ENCODE assay signal across 8 mouse cellular contexts in genomic region chr3:90247630-90247959, GRCm38 (mm10). TPM values are rescaled to one million over a fixed set of nuclear protein-coding genes. Genes with fewer than 3 reads are reported as not detected.
A peak's percentile ranks its signal among the peaks of the same experiment; 100 is the strongest.
DNase-seq lines count a peak whose midpoint lies in the region; ATAC-seq and TF ChIP-seq lines count a peak whose summit lies in the region.

No protein-coding gene starts in this region.

- no peak for TF ChIP-seq CTCF in lung, adult 2 months (IDR thresholded peaks at IDR 0.05; ENCODE audit: insufficient read depth, low read length)

- peaks cover 6% of the 10 kb centered on the region for H3K4me1 ChIP-seq in lung, adult 2 months (ENCODE audit: control insufficient read depth, insufficient read depth, low read length)
- no peaks in the 10 kb centered on the region for H3K4me1 ChIP-seq in embryonic facial prominence, embryonic 11.5 days (ENCODE audit: control insufficient read depth, insufficient read depth, low read length)

- no peaks in the 10 kb centered on the region for H3K27me3 ChIP-seq in embryonic facial prominence, embryonic 11.5 days (ENCODE audit: control insufficient read depth, insufficient read depth, low read length)
- H3K27me3 ChIP-seq in myocyte (ENCODE audit: control insufficient read depth, insufficient read depth, insufficient read length) = no peaks in the 10 kb centered on the region

- no peak for DNase-seq in lung, adult 2 months
- no peak for DNase-seq in lung, postnatal 36 days
- DNase-seq in embryonic facial prominence, embryonic 11.5 days (ENCODE audit: low spot score) = no peak
- DNase-seq in gastrocnemius, postnatal 14 days = no peak
- no peak for DNase-seq in cerebellum, adult 9-10 months
- DNase-seq in thymus, postnatal 4 days = no peak

- H3K27ac ChIP-seq in embryonic facial prominence, embryonic 11.5 days (replicated peaks; ENCODE audit: low read depth, low read length) = peak overlapping the region; percentile 53

- no peaks in the 10 kb centered on the region for H3K36me3 ChIP-seq in embryonic facial prominence, embryonic 11.5 days (replicated peaks; ENCODE audit: control insufficient read depth, insufficient read depth, low read depth, low read length)
- peaks cover 9% of the 10 kb centered on the region for H3K36me3 ChIP-seq in myocyte (ENCODE audit: control insufficient read depth, insufficient read depth)

- intact Hi-C loops in gastrocnemius, postnatal 14 days (cut with DNase I; ENCODE audit: low total_unique reads) = no loop called here

- peak overlapping the region; percentile 7 for H3ac ChIP-seq in myocyte (ENCODE audit: control insufficient read depth, insufficient read length)

- H3K79me2 ChIP-seq in myocyte (ENCODE audit: control insufficient read depth, insufficient read depth) = peaks cover 13% of the 10 kb centered on the region

- TF ChIP-seq POLR2A in lung, adult 2 months (IDR thresholded peaks at IDR 0.05; ENCODE audit: borderline replicate concordance, extremely low read depth, low read depth, low read length) = no peak
- no peak for TF ChIP-seq POLR2A in myocyte (IDR thresholded peaks at IDR 0.05; ENCODE audit: insufficient read length, low read depth)

- no peak; the same call in 1 of the 2 replicates for ATAC-seq in embryonic facial prominence, embryonic 11.5 days (replicated peaks; ENCODE audit: insufficient number of reproducible peaks, low FRiP score, low TSS enrichment, low read depth)
- ATAC-seq in inflammation-experienced regulatory T-cells, adult 6 months = peak; percentile 24

- H3K9me3 ChIP-seq in embryonic facial prominence, embryonic 11.5 days (replicated peaks; ENCODE audit: control insufficient read depth, low read length) = no peaks in the 10 kb centered on the region

- H3K4me2 ChIP-seq in embryonic facial prominence, embryonic 11.5 days (ENCODE audit: low read depth, low read length) = peak overlapping the region; percentile 48
- H3K4me2 ChIP-seq in myocyte (ENCODE audit: low read depth) = peak overlapping the region; percentile 79

- H3K4me3 ChIP-seq in lung, adult 2 months (replicated peaks; ENCODE audit: extremely low read depth, low read depth, low read length) = peak overlapping the region; percentile 72
- peak overlapping the region; percentile 5; the same call in 1 of the 2 replicates for H3K4me3 ChIP-seq in embryonic facial prominence, embryonic 11.5 days (ENCODE audit: low read depth, low read length)
- peak overlapping the region; percentile 85 for H3K4me3 ChIP-seq in myocyte

- H3K9ac ChIP-seq in embryonic facial prominence, embryonic 11.5 days (replicated peaks; ENCODE audit: low read length) = peak overlapping the region; percentile 46

- WGBS in lung, adult 2 months = 3% methylated on average over 3 of the region's 3 CpGs
- 0% methylated on average over 3 of the region's 3 CpGs for WGBS in embryonic facial prominence, embryonic 11.5 days

TF ChIP-seq in myocyte, 11 proteins besides CTCF, POLR2A, EP300 and RAD21:
- TF ChIP-seq CEBPB (IDR thresholded peaks at IDR 0.05; ENCODE audit: insufficient read depth, poor library complexity, severe bottlenecking) (no peak), MYOG (IDR thresholded peaks at IDR 0.05; ENCODE audit: control insufficient read depth in 1 of 3, insufficient read depth in 1 of 3, insufficient read length in 2 of 3, low read depth in 2 of 3) (no peak), POLR2AphosphoS2 (IDR thresholded peaks at IDR 0.05; ENCODE audit: insufficient read length, low read depth) (no peak), TCF3 (IDR thresholded peaks at IDR 0.05; ENCODE audit: insufficient read length, low read depth) (no peak), USF1 (IDR thresholded peaks at IDR 0.05; ENCODE audit: low read depth) (no peak), TCF12 (IDR thresholded peaks at IDR 0.05; ENCODE audit: insufficient read depth, poor library complexity, severe bottlenecking) (no peak), SRF (IDR thresholded peaks at IDR 0.05; ENCODE audit: control insufficient read depth, insufficient read length, low read depth) (no peak), E2F4 (IDR thresholded peaks at IDR 0.05; ENCODE audit: insufficient read depth) (no peak), MYOD1 (IDR thresholded peaks at IDR 0.05; ENCODE audit: control insufficient read depth in 1 of 3, insufficient read length in 2 of 3, low read depth in 2 of 3) (no peak), REST (IDR thresholded peaks at IDR 0.05; ENCODE audit: insufficient read depth, insufficient read length) (no peak), MAX (IDR thresholded peaks at IDR 0.05; ENCODE audit: low read depth) (no peak)

RNA-seq across cellular contexts. Expression of gene Slc39a1, which starts 0.4 kb away (rescaled TPM):
- polyA plus RNA-seq in lung, adult 2 months (2012; rRNA removed) = 72.8 and 83.7 TPM in 2 replicates
- 48.7 and 49.1 TPM in 2 replicates for polyA plus RNA-seq in embryonic facial prominence, embryonic 11.5 days (2014; fragmentation: Nextera tagmentation; extraction: Ambion mirVana)
- 10 to 100 TPM; 35.0 to 72.7 (median 59.5) TPM for polyA plus RNA-seq in inflammation-experienced regulatory T-cells, adult 6 months (2017; shearing (Covaris generic))
- polyA plus RNA-seq in myocyte (2012; fragmentation: generic; extraction: Trizol) = 111 TPM
- 10 to 100 TPM; 57.8 to 62.7 TPM for total RNA-seq in gastrocnemius, postnatal 14 days (2021)

RNA-seq across cellular contexts. Expression of gene Creb3l4, which starts 4.3 kb away (rescaled TPM):
- 2.0 TPM in 2 replicates for polyA plus RNA-seq in lung, adult 2 months (2012; rRNA removed)
- 7.7 and 9.9 TPM in 2 replicates for polyA plus RNA-seq in embryonic facial prominence, embryonic 11.5 days (2014; fragmentation: Nextera tagmentation; extraction: Ambion mirVana)
- not detected for polyA plus RNA-seq in inflammation-experienced regulatory T-cells, adult 6 months (2017; shearing (Covaris generic))
- polyA plus RNA-seq in myocyte (2012; fragmentation: generic; extraction: Trizol) = 0.22 TPM
- under 1 TPM; 0.27 to 0.39 TPM for total RNA-seq in gastrocnemius, postnatal 14 days (2021)

RNA-seq across cellular contexts. Expression of gene Crtc2, which starts 6.4 kb away (rescaled TPM):
- 60.2 and 77.4 TPM in 2 replicates for polyA plus RNA-seq in lung, adult 2 months (2012; rRNA removed)
- 10.8 and 12.5 TPM in 2 replicates for polyA plus RNA-seq in embryonic facial prominence, embryonic 11.5 days (2014; fragmentation: Nextera tagmentation; extraction: Ambion mirVana)
- polyA plus RNA-seq in inflammation-experienced regulatory T-cells, adult 6 months (2017; shearing (Covaris generic)) = 10 to 100 TPM; 35.6 to 48.0 (median 37.0) TPM
- 19.9 TPM for polyA plus RNA-seq in myocyte (2012; fragmentation: generic; extraction: Trizol)
- 10 to 100 TPM; 13.5 to 14.1 TPM for total RNA-seq in gastrocnemius, postnatal 14 days (2021)

RNA-seq across cellular contexts. Expression of gene Jtb, which starts 16.2 kb away (rescaled TPM):
- 49.4 and 66.3 TPM in 2 replicates for polyA plus RNA-seq in lung, adult 2 months (2012; rRNA removed)
- polyA plus RNA-seq in embryonic facial prominence, embryonic 11.5 days (2014; fragmentation: Nextera tagmentation; extraction: Ambion mirVana) = 94.4 and 103 TPM in 2 replicates
- polyA plus RNA-seq in inflammation-experienced regulatory T-cells, adult 6 months (2017; shearing (Covaris generic)) = 10 to 100 TPM; 61.4 to 73.4 (median 68.5) TPM
- 39.9 TPM for polyA plus RNA-seq in myocyte (2012; fragmentation: generic; extraction: Trizol)
- total RNA-seq in gastrocnemius, postnatal 14 days (2021) = 10 to 100 TPM; 41.6 to 47.5 TPM

RNA-seq across cellular contexts. Expression of gene Dennd4b, which starts 17.4 kb away (rescaled TPM):
- 37.5 and 39.6 TPM in 2 replicates for polyA plus RNA-seq in lung, adult 2 months (2012; rRNA removed)
- 2.6 and 2.9 TPM in 2 replicates for polyA plus RNA-seq in embryonic facial prominence, embryonic 11.5 days (2014; fragmentation: Nextera tagmentation; extraction: Ambion mirVana)
- polyA plus RNA-seq in inflammation-experienced regulatory T-cells, adult 6 months (2017; shearing (Covaris generic)) = 10 to 100 TPM; 19.6 to 25.8 (median 24.2) TPM
- polyA plus RNA-seq in myocyte (2012; fragmentation: generic; extraction: Trizol) = 6.6 TPM
- total RNA-seq in gastrocnemius, postnatal 14 days (2021) = 10 to 100 TPM; 44.8 to 45.3 TPM

Comparison
In these comparisons a context has a peak if more than half of its experiments do, and no peak if none do; other contexts are left out.
1. H3K4me3 ChIP-seq: peak in every context shown above with its lines; median percentile 85 in myocyte; 72 in lung, adult 2 months; 5 in embryonic facial prominence, embryonic 11.5 days.